Mouse (Mus musculus): ENCODE results near the gene Arhgef2.
A peak's percentile ranks its signal among the peaks of the same experiment; 100 is the strongest.

Arhgef2 gene

GRCm38 (mm10) chr3:88621537-88622112 lies 15.9 kb downstream of the Arhgef2 start:
- no peak for DNase-seq (ENCODE audit: low spot score)

- DNase-seq (ENCODE audit: low spot score): no peak
Observed at GRCm38 (mm10) chr3:88622113-88622940, 16.6 kb downstream of the Arhgef2 start.

GRCm38 (mm10) chr3:88622941-88623345 lies 17.2 kb downstream of the Arhgef2 start:
- no peak for DNase-seq (ENCODE audit: low spot score)

- no peak for DNase-seq (ENCODE audit: low spot score)
Observed at GRCm38 (mm10) chr3:88623346-88624135, 17.8 kb downstream of the Arhgef2 start.

GRCm38 (mm10) chr3:88624324-88624723 lies 18.6 kb downstream of the Arhgef2 start:
- no peak for DNase-seq (ENCODE audit: low spot score)

GRCm38 (mm10) chr3:88624951-88625350 lies 19.2 kb downstream of the Arhgef2 start:
- no peak for DNase-seq (ENCODE audit: low spot score)

- DNase-seq (ENCODE audit: low spot score): no peak
Observed at GRCm38 (mm10) chr3:88625531-88625930, 19.8 kb downstream of the Arhgef2 start.

GRCm38 (mm10) chr3:88626316-88626715 lies 20.6 kb downstream of the Arhgef2 start:
- no peak for DNase-seq (ENCODE audit: low spot score)

GRCm38 (mm10) chr3:88627114-88627513 lies 21.3 kb downstream of the Arhgef2 start:
- DNase-seq (ENCODE audit: low spot score): no peak

- no peak for DNase-seq (ENCODE audit: low spot score)
Observed at GRCm38 (mm10) chr3:88627535-88627934, 21.8 kb downstream of the Arhgef2 start.

- no peak for DNase-seq (ENCODE audit: low spot score)
Observed at GRCm38 (mm10) chr3:88628766-88629165, 23.0 kb downstream of the Arhgef2 start.

GRCm38 (mm10) chr3:88629244-88629643 lies 23.5 kb downstream of the Arhgef2 start:
- DNase-seq (ENCODE audit: low spot score): peak; percentile 82

GRCm38 (mm10) chr3:88630018-88630417 lies 24.3 kb downstream of the Arhgef2 start:
- no peak for DNase-seq (ENCODE audit: low spot score)

- no peak for DNase-seq (ENCODE audit: low spot score)
Observed at GRCm38 (mm10) chr3:88630849-88631341, 25.1 kb downstream of the Arhgef2 start.

GRCm38 (mm10) chr3:88631921-88632587 lies 26.3 kb downstream of the Arhgef2 start:
- DNase-seq (ENCODE audit: low spot score): no peak

- DNase-seq (ENCODE audit: low spot score): no peak
Observed at GRCm38 (mm10) chr3:88633056-88633455, 27.3 kb downstream of the Arhgef2 start.

- DNase-seq (ENCODE audit: low spot score): no peak
Observed at GRCm38 (mm10) chr3:88635506-88636275, 29.9 kb downstream of the Arhgef2 start.

- no peak for DNase-seq (ENCODE audit: low spot score)
Observed at GRCm38 (mm10) chr3:88636555-88636986, 30.8 kb downstream of the Arhgef2 start.

- DNase-seq (ENCODE audit: low spot score): no peak
Observed at GRCm38 (mm10) chr3:88637134-88637533, 31.4 kb downstream of the Arhgef2 start.

GRCm38 (mm10) chr3:88639239-88639638 lies 33.5 kb downstream of the Arhgef2 start:
- DNase-seq (ENCODE audit: low spot score): no peak

- no peak for DNase-seq (ENCODE audit: low spot score)
Observed at GRCm38 (mm10) chr3:88640676-88641075, 34.9 kb downstream of the Arhgef2 start.

Measured in left cerebral cortex, adult 11 months (tissue).